Mouse (Mus musculus): ENCODE results near the gene Tbc1d9b.
A peak's percentile ranks its signal among the peaks of the same experiment; 100 is the strongest.
"Not testable (repeated sequence)": the region's sequence is repeated elsewhere in the genome, so short reads cannot be mapped to it uniquely, and the experiment has no call there.

Gene Tbc1d9b

DNA sequence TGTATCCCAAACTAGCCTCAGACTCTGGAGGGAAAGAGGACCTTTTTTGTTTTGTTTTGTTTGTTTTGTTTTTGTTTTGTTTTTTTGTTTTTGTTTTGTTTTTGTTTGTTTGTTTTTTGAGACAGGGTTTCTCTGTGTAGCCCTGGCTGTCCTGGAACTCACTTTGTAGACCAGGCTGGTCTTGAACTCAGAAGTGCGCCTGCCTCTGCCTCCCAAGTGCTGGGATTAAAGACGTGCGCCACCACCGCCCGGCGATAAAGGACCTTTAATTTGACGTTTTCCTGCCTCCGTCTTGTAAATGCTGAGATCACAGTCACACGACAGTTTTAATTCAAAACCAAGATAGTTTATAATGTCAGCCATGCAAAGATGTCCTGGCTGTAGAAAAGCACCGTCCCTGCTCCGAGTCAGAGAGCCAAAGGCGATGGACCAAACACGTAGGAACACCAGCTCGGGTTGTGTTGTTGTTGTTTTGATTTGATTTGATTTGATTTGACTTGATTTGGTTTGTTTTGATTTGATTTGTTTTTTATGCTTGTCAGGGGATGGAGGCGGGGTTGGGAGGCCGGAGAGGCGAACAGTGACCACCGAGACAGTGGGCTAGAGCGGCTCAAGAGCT lies 43.0 kb downstream of the Tbc1d9b start, which contains the start of gene Mrnip:
Mrnip (plus strand) TSS at position 334 of the 619 bp plus-strand sequence.
- not testable (repeated sequence) for DNase-seq (ENCODE audit: extremely low spot score, low read depth, low spot score)

DNA sequence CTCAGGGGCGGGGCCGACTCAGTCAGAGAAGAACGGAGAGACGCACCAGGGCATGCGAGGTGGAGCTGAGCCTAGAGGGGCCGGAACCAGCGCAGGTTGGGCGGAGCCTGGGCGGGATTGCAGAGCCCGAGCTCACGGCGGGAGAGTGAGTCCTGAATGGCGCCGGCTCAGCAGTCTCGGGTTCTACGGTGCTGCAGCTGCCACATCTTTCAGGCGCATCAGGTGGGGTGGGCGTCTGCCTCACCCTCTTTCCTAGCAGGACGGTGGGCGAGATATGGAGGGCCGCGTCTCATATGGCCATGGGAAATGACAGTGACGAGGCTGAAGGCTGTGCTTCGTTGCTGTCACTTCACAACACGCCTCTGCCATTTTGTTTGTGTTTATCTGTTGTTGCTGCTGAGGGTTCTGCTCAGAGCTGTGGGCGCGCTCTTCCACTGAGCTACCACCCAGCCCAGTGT lies 43.6 kb downstream of the Tbc1d9b start:
- peak; percentile 72 for DNase-seq (ENCODE audit: extremely low spot score, low read depth, low spot score)

GRCm38 (mm10) chr11:50176351-50176750 lies 45.2 kb downstream of the Tbc1d9b start:
- no peak for DNase-seq (ENCODE audit: extremely low spot score, low read depth, low spot score)

- DNase-seq (ENCODE audit: extremely low spot score, low read depth, low spot score), result no peak
These were observed 45.9 kb downstream of the Tbc1d9b start for GRCm38 (mm10) chr11:50177111-50177510.

DNA sequence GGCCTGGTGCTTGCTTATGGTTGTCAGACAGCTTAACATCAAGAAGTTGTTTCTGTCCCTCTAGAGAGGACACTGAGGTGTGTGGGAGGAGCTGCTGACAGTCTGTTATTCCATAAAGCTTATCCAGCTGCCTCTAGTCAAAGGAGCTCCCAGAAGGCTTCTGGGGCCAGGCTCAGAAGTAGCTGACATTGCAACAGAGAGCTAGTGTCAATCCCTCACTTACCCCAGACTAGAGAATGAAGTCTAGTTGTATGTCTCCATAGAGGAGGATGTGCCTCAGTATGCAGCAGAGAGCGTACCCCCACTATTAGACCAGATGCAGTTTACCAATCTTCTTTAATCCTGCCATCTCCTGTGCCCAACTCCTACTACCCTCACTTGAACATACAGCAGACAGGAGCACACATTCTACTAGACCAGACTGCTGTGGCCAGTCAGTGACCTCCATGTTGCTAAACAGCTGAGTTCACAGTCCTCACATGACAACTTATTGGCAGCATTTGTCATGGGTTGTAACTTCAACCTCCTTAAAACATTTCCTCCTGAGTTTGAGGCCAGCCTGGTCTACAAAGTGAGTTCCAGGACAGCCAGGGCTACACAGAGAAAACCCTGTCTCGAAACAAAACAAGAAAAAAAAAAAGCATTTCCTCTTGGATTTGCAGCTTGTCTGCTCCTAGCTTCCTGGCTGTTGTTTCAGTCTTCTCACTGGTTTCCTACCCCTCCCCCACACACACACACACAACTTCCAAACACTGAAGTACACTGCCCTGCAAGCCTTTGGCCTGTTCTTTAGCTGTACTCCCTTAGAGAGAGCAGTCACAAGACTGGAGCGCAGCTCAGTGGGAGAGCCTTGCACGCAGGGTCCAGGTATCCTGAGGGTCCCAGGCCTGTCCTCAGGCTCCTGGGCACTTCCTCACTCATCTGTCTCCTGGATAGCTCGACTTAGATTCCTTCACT lies 47.6 kb downstream of the Tbc1d9b start:
- no peak for DNase-seq (ENCODE audit: extremely low spot score, low read depth, low spot score)

DNA sequence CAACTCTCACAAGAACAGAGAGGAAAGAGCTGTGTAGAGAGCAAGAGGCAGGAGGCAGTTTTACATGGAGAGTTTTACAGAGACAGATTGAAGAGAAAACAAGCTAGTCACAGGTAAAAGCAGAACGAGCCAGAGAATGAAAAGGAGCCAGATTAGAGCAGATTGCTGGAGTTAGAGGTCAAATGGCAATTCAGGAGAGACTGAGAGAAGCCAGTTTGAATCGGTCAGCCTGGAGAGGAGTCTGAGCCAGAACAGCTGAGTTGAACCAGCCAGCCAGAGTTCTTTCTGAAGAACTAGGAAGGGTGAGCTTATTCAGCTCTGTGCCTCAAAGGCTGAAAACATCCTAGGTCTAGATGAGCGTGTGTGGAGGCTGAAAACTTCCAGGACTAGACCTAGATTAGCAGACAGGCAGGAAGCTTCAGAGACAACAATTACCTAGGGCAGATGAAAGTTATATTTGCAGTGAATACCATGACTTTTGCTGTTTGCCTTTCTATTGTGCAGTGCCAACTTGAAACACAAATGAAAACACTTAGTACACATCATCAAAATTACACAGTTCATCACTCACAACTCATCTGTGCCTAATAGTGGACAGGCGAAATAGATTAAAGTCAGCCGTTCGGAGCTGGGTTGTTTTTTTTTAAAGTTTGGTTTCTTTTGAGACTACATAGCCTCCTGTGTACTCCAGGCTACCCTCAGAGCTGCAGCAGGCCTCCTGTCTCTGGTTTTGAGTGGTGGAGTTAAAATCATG lies 49.5 kb downstream of the Tbc1d9b start:
- DNase-seq (ENCODE audit: extremely low spot score, low read depth, low spot score), result no peak

- DNase-seq (ENCODE audit: extremely low spot score, low read depth, low spot score), result no peak
These were observed 51.5 kb downstream of the Tbc1d9b start for GRCm38 (mm10) chr11:50182702-50183101.

- no peak for DNase-seq (ENCODE audit: extremely low spot score, low read depth, low spot score)
These were observed 53.6 kb downstream of the Tbc1d9b start for GRCm38 (mm10) chr11:50184788-50185187.

GRCm38 (mm10) chr11:50188682-50189081 lies 57.5 kb downstream of the Tbc1d9b start:
- DNase-seq (ENCODE audit: extremely low spot score, low read depth, low spot score), result no peak

DNA sequence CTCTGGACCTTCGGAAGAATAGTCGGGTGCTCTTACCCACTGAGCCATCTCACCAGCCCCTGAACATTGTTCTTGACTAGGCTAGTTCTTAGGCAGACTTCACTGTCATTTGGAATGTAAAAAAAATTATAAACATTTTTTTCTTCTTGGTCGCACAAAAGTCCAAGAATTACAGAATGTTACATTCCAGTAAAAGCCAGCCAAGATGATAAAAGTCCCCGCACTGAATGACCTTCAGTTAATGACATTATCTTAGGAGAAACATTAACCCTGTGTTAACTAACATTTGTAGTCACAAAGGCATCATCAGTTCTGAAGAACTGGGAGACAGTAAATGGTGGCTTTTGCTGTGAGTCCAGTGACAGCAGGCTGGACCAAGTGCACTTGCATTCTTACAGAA lies 59.2 kb downstream of the Tbc1d9b start:
- no peak for DNase-seq (ENCODE audit: extremely low spot score, low read depth, low spot score)

DNA sequence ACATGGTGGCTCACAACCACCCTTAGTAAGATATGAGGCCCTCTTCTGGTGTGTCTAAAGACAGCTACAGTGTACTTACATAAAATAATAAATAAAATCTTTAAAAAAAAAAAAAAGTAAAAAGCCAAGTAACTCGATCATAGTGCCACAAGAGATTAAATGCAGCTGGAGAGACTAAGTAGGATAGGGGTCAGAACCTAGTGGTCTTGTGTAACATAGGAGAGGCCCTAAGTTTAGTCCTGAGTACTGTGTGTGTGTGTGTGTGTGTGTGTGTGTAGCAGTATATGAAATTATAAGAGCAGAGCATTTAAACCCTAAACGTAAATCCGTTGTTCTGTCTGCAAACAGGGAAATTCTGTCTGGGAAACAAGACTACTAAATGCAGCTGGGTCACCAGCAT lies 61.1 kb downstream of the Tbc1d9b start:
- no peak for DNase-seq (ENCODE audit: extremely low spot score, low read depth, low spot score)

- DNase-seq (ENCODE audit: extremely low spot score, low read depth, low spot score), result no peak
These were observed 62.9 kb downstream of the Tbc1d9b start for GRCm38 (mm10) chr11:50194070-50194469.

GRCm38 (mm10) chr11:50194793-50195192 lies 63.6 kb downstream of the Tbc1d9b start:
- no peak for DNase-seq (ENCODE audit: extremely low spot score, low read depth, low spot score)

DNA sequence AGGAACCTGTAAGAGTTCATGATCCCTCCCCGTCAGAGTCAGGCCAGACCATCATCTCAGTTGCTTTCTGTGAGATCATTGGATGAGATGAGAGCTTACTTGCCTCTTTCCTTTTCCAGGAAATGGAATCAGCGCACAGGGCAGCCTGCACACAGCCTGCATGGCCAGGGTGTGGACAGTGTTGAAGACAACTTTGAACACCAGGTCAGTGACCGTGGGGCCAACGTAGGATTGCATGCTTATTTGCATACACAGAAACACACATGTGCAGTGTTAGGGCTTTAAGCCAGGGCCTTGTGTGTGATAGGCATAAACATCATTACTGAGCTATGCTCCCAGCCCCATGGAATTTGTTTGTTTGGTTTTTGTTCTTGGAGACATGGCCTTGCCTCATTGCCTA lies 66.3 kb downstream of the Tbc1d9b start:
- no peak for DNase-seq (ENCODE audit: extremely low spot score, low read depth, low spot score)

- no peak for DNase-seq (ENCODE audit: extremely low spot score, low read depth, low spot score)
These were observed 67.1 kb downstream of the Tbc1d9b start for GRCm38 (mm10) chr11:50198219-50198846.

DNA sequence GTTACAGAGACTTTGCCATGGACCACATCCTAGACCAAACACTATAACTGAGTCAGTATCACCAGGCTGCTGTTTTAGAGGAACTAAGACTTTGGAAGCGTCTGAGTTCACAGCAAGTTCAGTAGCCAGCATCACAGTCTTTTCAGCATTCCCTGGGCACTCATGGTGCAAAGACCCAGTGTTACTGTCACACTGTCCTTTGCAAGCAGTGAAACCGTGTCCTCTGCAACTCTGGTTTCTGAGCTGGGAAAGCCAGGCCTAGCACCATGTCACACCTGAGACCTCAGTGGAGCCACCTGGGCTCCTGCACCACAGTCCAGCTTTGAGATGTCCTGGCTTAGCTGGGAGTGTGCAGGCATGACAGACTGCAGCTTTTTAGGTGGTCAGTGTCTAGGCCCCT lies 67.7 kb downstream of the Tbc1d9b start:
- DNase-seq (ENCODE audit: extremely low spot score, low read depth, low spot score), result no peak

DNA sequence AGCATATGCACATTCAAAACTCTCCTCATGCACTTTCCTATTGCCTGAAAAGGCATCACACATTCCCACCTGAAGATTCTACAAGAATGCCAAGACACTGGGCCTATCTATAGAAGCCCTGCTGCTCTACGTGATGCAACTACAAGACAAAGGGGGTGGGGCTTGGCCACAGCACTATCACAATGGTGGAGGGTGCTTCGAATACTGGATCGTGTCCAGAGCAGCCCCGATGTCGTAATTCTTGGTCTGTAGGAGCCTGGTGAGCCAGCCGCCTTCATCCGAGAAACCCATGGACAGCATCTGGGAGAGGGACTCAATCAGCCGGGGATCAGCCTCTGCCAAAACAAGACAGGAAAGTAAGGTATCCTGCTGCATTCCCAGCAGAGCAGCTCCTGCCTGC lies 69.4 kb downstream of the Tbc1d9b start:
- DNase-seq (ENCODE audit: extremely low spot score, low read depth, low spot score), result no peak

DNA sequence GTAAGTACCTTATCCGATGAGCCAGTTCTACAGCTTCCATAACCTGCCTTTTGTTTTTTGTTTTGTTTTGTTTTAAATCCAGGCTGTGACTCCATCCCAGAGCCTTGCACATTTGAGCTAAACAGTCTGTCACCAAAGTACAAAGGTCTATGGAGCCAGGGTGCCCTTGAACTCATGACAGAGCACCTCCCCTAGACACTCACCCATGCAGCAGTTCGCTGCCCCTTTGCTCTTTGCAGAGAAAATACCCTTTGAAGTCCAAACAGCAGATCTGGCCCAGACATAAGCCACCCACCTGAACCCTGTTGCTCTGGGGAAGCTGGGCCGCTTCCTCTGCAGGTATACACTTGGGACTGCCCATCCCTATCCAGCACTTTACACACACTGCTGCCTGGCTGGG lies 70.4 kb downstream of the Tbc1d9b start:
- DNase-seq (ENCODE audit: extremely low spot score, low read depth, low spot score), result no peak

DNA sequence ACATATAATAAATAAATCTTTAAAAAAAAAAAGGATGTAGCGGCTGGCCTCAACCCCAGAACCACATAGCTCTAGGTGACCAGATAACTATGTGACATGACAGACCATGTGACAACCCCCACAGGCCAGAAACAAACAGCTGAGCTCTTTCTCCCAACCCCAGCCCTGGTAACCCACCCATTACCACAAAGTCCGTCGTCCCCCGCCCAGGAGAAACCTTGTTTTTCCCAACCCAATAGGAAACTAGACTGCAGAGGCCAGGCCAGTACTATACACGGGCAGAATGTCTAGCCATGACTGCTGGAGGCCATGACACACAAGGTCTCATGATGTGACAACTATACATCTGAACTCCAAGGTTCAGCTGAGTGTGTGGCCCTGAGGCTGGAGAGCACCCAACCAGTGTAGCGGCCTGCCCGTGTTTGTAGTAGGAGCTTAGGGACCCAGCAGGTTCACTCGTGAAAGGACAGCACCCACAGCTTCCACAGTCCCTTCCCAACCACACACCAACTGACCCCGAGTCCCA lies 72.2 kb downstream of the Tbc1d9b start:
- DNase-seq (ENCODE audit: extremely low spot score, low read depth, low spot score), result no peak

- no peak for DNase-seq (ENCODE audit: extremely low spot score, low read depth, low spot score)
These were observed 74.2 kb downstream of the Tbc1d9b start for GRCm38 (mm10) chr11:50205434-50205833.

DNA sequence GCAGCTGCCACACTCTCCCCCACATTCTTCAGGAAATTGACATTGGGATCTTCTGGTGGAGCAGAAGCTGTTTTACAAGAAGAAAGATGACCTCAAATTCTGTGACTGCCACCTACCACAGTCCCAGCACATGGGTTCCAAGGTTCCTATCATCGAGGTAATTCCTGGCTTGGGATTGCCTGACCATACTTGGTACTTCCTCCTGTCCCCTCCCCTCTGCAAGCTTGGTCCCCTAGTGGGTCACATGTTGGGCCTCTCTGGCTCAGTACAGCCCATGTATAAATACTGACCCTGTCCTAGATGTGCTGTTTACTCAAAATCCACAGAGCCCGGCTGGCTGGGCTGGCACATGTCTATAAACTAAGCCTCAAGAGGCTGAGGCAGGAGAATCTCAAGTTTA lies 74.8 kb downstream of the Tbc1d9b start:
- no peak for DNase-seq (ENCODE audit: extremely low spot score, low read depth, low spot score)
